Comparison of ENCODE assay signal across 14 mouse cellular contexts in genomic region chr12:26976284-26977065, GRCm38 (mm10).
A peak's percentile ranks its signal among the peaks of the same experiment; 100 is the strongest.
DNase-seq lines count a peak whose midpoint lies in the region; ATAC-seq and TF ChIP-seq lines count a peak whose summit lies in the region.
"Had no signal": no experiment of that assay in that cellular context is flagged by ENCODE, and none has a peak within 500 bp of the region (broad histone marks: within the 10 kb centered on the region; RNA-seq: fewer than 3 reads in every experiment).

No protein-coding gene starts in this region.

- no peaks in the 10 kb centered on the region for H3K4me1 ChIP-seq in cerebellum, adult 2 months (ENCODE audit: control insufficient read depth, insufficient read depth, low read length)
- peaks cover 4% of the 10 kb centered on the region; the same call in 1 of the 2 replicates for H3K4me1 ChIP-seq in forebrain, embryonic 16.5 days (replicated peaks; ENCODE audit: control insufficient read depth, insufficient read depth, low read length)
- H3K4me1 ChIP-seq in midbrain, postnatal 0 days (ENCODE audit: insufficient read depth, low read length) = no peaks in the 10 kb centered on the region
- H3K4me1 ChIP-seq: heart, embryonic 10.5 days; hindbrain, embryonic 13.5 days had no signal

- no peak overlapping the region for H3K4me2 ChIP-seq in forebrain, embryonic 16.5 days (ENCODE audit: low read length)
- no peak overlapping the region for H3K4me2 ChIP-seq in midbrain, postnatal 0 days (ENCODE audit: low read depth, low read length, poor library complexity, severe bottlenecking)
- H3K4me2 ChIP-seq: hindbrain, embryonic 13.5 days had no signal

- peak; percentile 89 for ATAC-seq in forebrain, embryonic 16.5 days
- ATAC-seq in midbrain, postnatal 0 days (ENCODE audit: low FRiP score) = 0 out of 2 replicates have a peak, but pooled peaks have one; percentile 31

- H3K27ac ChIP-seq in cerebellum, adult 2 months (ENCODE audit: insufficient read depth, low read length) = no peak overlapping the region
- no peak overlapping the region for H3K27ac ChIP-seq in forebrain, embryonic 16.5 days (ENCODE audit: low read length)
- no peak overlapping the region for H3K27ac ChIP-seq in midbrain, postnatal 0 days (ENCODE audit: low read depth, low read length)
- H3K27ac ChIP-seq: heart, embryonic 10.5 days; hindbrain, embryonic 13.5 days; kidney, postnatal 0 days; liver, embryonic 14.5 days had no signal

- peak; percentile 8 to 18 for DNase-seq in cerebellum, adult 2 months
- no peak for DNase-seq in cerebellum, adult 9-11 months
- DNase-seq in left cerebral cortex, postnatal 4 days = peak; percentile 57
- no peak for DNase-seq in left cerebral cortex, postnatal 36 days (ENCODE audit: low spot score in 2 of 2)
- peak; percentile 62 for DNase-seq in midbrain, postnatal 0 days (ENCODE audit: low spot score)
- DNase-seq in lung, postnatal 14 days = no peak
- no peak for DNase-seq in gastrocnemius, postnatal 10 days
- DNase-seq: lung, postnatal 4 days had no signal

- H3K36me3 ChIP-seq in forebrain, embryonic 16.5 days (ENCODE audit: control insufficient read depth, insufficient read depth) = no peaks in the 10 kb centered on the region
- H3K36me3 ChIP-seq in midbrain, postnatal 0 days (ENCODE audit: insufficient read depth, low read length) = no peaks in the 10 kb centered on the region
- H3K36me3 ChIP-seq: heart, embryonic 10.5 days; hindbrain, embryonic 13.5 days had no signal

- no peak for TF ChIP-seq POLR2A in cerebellum, adult 2 months (IDR thresholded peaks at IDR 0.05; ENCODE audit: borderline replicate concordance, insufficient read depth, low read length)

- H3K9ac ChIP-seq in forebrain, embryonic 16.5 days (replicated peaks; ENCODE audit: low read depth, low read length) = no peak overlapping the region
- H3K9ac ChIP-seq in midbrain, postnatal 0 days (replicated peaks; ENCODE audit: low read length, poor library complexity, severe bottlenecking) = no peak overlapping the region
- H3K9ac ChIP-seq: hindbrain, embryonic 13.5 days; liver, embryonic 14.5 days had no signal

- no peak overlapping the region for H3K4me3 ChIP-seq in cerebellum, adult 2 months (replicated peaks; ENCODE audit: insufficient read depth, low read depth, low read length)
- no peak overlapping the region for H3K4me3 ChIP-seq in forebrain, embryonic 16.5 days (replicated peaks; ENCODE audit: low read length)
- H3K4me3 ChIP-seq in midbrain, postnatal 0 days (ENCODE audit: low read depth, low read length) = no peak overlapping the region
- H3K4me3 ChIP-seq: heart, embryonic 10.5 days; hindbrain, embryonic 13.5 days; myocyte had no signal

- intact Hi-C loops in left cerebral cortex, postnatal 4 days (cut with DNase I) = no loop called here
- intact Hi-C loops in left cerebral cortex, postnatal 36 days (cut with DNase I) = no loop called here

- no peaks in the 10 kb centered on the region for H3K9me3 ChIP-seq in forebrain, embryonic 16.5 days (ENCODE audit: control insufficient read depth, low read length)
- H3K9me3 ChIP-seq in midbrain, postnatal 0 days (ENCODE audit: low read length) = no peaks in the 10 kb centered on the region
- H3K9me3 ChIP-seq: heart, embryonic 10.5 days; hindbrain, embryonic 13.5 days had no signal

- no peak for TF ChIP-seq CTCF in cerebellum, adult 2 months (IDR thresholded peaks at IDR 0.05; ENCODE audit: borderline replicate concordance, insufficient read depth, low read depth, low read length)
- TF ChIP-seq CTCF in midbrain, postnatal 0 days (IDR thresholded peaks at IDR 0.05) = no peak

- H3K27me3 ChIP-seq in cerebellum, adult 2 months (ENCODE audit: control insufficient read depth, insufficient read depth, low read length) = no peaks in the 10 kb centered on the region; the same call in 1 of the 2 replicates
- H3K27me3 ChIP-seq in forebrain, embryonic 16.5 days (replicated peaks; ENCODE audit: control insufficient read depth, insufficient read depth, low read length) = no peaks in the 10 kb centered on the region
- no peaks in the 10 kb centered on the region for H3K27me3 ChIP-seq in midbrain, postnatal 0 days (ENCODE audit: insufficient read depth, low read length)
- H3K27me3 ChIP-seq: hindbrain, embryonic 13.5 days had no signal

- WGBS in cerebellum, adult 2 months = 22% methylated on average over 8 of the region's 8 CpGs
- WGBS in forebrain, embryonic 16.5 days = 14% methylated on average over 8 of the region's 8 CpGs
- WGBS in midbrain, postnatal 0 days = 34% methylated on average over 8 of the region's 8 CpGs

Comparison
In these comparisons a context has a peak if more than half of its experiments do, and no peak if none do; other contexts are left out.
1. DNase-seq: peak in cerebellum, adult 2 months (2 of 2), left cerebral cortex, postnatal 4 days (single experiment) and midbrain, postnatal 0 days (single experiment); none in cerebellum, adult 9-11 months (single experiment), left cerebral cortex, postnatal 36 days (0 of 2), lung, postnatal 14 days (single experiment) and gastrocnemius, postnatal 10 days (single experiment).